Mouse (Mus musculus) left cerebral cortex, postnatal 10 days (tissue): ENCODE results near the gene Tmem123. TPM values are rescaled to one million over a fixed set of nuclear protein-coding genes. Genes with fewer than 3 reads are reported as not detected.

Experiments
- DNase-seq, 2 experiments: peaks; one replicate each; pipeline ENCODE4 v3.0.0; 2021 to 2022; ENCODE audit warnings: low spot score in 2 of 2, mixed read lengths in 1 of 2; ENCODE audit errors: extremely low spot score in 1 of 2
- intact Hi-C: fragments of 180-260 bp; cut with DNase I; formaldehyde crosslinking; loops from one replicate; pipeline ENCODE4 v1.15.1; 2025
- total RNA-seq, 2 experiments: library from RNA; stranded (reverse); gene quantifications; 2 replicates each; pipeline ENCODE4 v1.2.3; 2021

Gene Tmem123
- total RNA-seq, 2 experiments from 2014 or later: 7.8 to 9.2 TPM

DNA sequence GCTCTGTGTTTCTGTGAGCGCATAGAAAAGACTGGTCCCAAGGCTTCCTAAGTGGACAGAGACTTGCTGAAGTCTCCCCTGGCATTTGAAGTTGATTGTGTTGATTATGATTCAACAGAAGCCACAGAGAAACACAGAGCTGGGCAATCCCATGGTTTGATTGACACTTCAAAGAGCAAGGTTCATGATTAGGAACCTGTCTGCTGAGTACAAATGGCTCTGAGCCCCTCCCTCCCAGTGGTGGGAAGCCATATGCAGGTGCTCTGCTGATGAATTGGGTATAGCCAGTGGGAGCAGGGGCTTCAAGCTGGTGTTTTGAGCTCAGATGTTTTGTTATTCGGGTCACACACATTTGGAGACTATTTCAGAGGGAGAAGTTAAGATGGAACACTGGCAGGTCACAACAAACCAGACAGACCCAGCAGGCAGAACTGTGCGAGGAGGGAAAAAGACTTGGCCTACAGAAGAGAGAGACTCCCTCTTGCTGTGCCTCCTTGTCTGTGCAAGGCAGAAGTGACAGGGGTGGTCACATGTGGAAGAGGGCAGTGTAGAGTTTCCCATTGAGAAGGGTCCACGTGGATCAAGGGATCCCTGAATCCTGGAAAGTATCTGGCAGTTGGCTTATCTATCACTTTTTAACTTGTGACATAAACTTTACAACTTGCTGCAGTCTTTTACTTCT lies 9.1 kb downstream of the Tmem123 start:
- intact Hi-C loops: no loop called here
- DNase-seq: no peak

DNA sequence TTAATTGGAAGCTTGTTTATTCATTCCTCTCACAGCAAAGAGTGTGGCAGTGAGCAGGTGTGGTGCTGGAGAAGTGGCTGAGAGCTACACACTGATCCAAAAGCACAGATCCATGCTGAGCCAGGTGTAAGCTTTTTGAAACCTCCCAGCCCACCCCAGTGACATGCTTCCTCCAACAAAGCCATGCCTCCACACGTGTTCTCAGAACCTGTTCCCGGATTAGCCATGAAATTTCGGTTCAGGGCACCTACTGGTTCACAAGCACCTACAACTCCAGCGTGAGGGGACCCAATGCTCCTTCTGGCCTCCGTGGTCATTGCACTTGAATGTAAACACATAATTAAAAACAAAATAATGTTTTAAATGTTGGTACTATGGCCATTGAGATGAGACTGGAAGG lies 9.8 kb downstream of the Tmem123 start:
- DNase-seq: no peak
- intact Hi-C loops: no loop called here

DNA sequence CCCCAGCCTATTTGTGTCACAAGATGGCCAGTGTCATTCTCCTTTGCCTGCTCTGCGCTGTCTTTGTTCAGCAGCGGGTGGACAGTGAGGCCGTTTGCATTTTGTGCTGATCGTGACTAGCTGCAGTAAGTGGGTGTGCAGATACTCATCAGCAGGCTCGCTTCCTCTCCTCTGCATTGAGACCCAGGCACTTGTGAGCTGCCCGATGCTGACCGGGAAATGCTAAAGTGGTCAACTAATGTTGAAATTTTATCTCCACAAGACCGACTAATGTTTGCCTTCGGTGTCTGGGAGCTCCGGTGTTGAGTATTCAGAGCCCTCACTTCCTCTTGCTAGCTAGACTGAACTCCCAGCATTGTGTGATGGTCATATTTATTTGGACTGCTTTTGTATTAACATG lies 10.7 kb downstream of the Tmem123 start:
- no peak for DNase-seq
- intact Hi-C loops: no loop called here

DNA sequence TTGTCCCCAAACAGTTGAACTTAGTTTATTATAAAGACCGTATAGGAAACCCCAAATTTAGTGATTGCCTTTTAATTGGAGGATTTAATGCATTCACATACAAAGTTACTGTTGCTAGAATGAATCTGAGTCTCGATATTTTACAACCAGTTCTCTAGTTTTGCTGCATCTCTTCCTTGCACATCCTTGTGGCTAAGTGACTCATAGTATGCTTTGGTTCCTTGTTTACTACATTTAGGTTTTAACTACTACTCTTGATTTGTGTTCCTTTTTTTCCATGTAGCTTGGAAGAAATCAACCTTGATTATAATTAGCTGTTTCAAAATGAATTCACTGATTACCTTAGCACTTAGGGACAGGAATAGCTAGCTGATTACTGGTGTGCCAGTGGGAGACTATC lies 11.2 kb downstream of the Tmem123 start:
- DNase-seq: no peak
- intact Hi-C loops: no loop called here

DNA sequence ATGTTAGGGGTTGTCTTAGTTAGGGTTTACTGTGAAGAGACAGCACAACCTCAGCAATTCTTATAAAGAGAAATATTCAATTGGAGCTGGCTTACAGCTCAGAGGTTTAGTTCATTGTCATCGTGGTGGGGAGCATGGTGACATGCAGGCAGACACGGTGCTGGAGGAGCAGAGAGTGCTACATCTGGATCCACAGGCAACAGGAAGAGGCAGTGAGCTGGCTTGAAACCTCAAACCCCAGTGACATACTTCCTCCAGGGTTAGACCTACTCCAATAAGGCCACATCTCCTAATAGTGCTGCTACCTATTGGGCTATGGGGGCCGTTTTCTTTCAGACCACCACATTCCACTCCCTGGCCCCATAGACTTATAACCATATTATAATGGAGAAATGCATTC lies 12.1 kb downstream of the Tmem123 start:
- intact Hi-C loops: no loop called here
- DNase-seq: no peak

DNA sequence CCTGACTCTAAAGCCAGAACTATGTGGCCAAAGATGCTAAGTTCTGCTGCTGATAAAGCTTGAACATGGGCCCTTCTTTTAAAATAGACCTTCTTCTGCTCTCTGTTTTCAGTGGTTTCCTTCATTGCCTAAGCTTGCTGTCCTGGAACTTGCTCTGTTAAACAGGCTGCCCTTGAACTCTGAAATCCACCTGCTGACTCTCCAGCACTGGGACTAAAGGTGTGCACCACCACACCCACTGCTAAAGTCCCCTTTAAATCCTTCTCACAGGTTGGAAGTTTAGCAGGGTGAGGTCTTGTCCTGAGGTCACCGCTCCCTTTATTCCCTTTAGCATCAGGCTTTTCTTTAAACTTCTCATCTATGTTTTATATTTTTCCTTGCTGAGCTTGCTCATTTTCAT lies 13.1 kb downstream of the Tmem123 start:
- intact Hi-C loops: no loop called here
- no peak for DNase-seq

DNA sequence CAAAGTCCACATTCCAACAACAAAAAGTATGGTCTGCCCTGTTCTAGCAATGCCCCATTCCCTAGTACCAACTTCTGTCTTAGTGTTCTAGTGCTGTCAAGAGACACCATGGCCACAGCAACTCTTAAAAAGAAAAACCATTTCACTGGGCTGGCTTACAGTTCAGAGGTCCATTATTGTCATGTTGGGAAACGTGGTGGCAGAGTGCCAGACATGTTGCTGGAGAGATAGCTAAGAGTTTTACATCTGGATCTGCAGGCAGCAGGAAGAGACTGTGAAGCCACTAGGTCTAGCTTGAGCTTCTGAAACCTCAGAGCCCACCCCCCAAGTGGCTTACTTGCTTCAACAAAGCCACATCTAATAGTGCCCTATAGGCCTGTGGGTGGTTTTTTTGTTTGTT lies 13.8 kb downstream of the Tmem123 start:
- intact Hi-C loops: no loop called here
- DNase-seq: no peak

DNA sequence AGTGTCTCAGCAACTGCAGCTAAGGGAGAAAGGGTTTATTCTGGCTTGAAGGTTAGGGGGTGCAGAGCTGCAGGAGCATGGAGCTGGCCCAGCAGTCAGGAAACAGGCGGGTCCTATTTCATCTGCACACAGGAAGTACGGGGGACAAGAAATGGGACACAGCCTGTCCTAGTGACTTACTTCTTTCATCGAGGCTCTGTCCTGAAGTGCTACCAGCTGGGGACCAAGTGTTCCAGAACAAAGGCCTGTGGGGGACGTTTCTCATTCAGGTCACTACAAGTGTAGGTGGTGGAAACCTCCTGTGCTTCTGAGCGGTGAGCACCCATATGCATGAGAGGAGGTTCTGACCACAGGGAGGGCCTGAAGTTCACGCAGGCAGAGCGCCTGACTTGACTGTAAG lies 14.9 kb downstream of the Tmem123 start:
- no peak for DNase-seq
- intact Hi-C loops: no loop called here

DNA sequence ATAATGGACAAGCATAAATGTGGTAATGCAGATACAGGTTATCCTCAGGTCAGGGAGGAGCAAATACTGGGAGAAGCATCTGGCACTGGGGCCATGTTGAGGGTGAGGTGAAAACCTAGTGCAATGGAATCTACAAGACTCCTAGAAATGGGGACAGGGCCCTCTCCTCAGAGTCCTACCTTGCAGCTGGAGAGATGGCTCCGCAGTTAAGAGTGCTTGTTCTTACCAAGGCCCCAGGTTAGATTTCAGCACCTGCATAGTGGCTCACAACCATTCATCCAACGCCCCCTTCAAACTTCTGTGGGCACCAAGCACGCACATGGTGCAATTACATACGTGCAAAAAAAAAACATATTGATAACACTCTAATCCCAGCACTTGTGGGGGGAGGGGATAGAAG lies 15.9 kb downstream of the Tmem123 start:
- intact Hi-C loops: no loop called here
- DNase-seq: no peak

DNA sequence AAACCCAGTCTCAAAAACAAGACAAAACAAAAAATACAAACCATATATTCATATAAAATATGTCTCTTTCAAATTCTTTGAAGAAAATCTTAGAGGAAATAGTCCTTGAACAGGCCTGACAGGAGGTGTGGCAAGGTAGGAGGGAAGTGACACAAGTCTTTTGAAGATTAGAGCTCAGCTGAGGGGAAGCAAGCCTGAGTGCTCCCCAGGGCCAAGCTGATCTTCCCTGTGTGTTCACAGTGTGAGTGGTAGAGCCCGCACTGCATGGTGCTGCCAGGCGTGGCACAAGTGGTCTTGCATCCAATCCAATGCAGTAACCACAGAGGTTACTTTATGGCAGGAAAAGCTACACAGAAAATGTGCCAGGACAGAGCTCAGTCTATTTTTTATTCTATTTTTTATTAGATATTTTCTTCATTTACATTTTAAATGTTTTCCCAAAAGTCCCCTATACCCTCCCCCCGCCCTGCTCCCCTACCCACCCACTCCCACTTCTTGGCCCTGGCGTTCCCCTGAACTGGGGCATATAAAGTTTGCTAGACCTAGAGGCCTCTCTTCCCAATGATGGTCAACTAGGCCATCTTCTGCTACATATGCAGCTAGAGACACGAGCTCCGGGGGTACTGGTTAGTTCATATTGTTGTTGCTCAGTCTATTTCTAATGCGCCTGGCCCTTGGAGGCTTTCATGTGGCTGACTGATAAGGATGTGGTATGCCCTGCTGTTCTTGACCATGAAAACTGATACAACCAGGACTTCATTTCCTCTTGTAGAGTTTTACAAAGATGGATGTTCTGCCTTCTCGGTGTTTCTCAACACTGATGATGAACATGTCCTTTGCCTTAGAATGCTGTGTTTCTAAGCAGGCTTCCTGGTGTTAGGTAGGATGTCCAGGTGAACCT lies 16.7 kb downstream of the Tmem123 start:
- intact Hi-C loops: no loop called here
- DNase-seq: no peak

DNA sequence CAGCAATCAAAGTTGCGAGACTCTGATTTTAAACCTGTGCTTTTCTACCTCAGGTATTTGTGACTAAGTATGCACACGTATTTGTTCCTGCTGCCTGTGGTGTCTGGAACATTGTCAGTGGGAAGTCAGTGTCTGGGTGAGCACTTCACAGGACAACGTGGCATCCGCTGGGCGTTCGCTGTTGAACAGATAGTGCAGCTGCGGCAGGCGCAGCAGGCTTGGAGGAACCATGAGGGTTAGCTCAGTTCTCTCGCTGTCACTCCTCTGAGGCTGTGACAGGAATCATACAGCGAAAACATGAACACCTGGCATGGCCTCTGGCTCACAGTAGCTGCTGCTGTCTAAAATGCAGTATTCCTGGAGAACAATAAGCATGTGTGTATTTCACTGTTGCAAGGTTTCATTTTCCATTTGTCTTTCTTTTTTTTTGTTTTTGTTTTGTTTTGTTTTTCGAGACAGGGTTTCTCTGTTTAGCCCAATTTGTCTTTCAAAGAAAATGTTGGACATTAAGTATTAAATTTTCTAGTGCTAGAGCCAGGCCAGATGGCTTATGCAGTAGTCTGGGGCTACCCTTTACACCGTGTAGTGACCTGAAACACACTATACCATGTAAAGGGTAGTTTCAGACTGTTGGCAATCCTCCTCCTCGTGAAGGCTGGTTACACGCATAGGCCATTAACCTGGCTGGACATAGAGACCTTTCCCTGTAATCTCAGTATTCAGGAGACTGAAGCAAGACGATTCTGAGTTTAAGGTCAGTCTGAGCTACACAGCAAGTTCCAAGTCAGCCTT lies 20.2 kb downstream of the Tmem123 start:
- intact Hi-C loops: no loop called here
- DNase-seq: no peak

DNA sequence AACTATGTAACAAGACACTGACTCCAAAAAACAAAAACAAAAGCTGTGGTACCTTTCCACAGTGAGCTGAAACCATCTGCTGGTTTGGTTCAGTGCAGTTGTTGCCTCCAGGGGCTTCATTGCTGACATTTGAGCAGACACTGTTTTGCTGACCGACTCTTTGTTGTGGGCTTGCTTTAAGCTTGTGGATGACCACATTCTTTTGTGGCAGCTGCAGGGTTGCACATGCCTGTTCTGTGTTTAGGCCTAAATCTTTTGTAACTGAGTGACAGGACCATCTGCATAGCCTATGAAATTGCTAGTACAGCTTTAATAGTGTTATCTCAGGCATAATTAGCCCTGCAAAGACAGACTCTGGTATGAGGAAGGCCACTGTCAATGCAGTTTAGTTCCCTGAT lies 20.8 kb downstream of the Tmem123 start:
- no peak for DNase-seq
- intact Hi-C loops: no loop called here

DNA sequence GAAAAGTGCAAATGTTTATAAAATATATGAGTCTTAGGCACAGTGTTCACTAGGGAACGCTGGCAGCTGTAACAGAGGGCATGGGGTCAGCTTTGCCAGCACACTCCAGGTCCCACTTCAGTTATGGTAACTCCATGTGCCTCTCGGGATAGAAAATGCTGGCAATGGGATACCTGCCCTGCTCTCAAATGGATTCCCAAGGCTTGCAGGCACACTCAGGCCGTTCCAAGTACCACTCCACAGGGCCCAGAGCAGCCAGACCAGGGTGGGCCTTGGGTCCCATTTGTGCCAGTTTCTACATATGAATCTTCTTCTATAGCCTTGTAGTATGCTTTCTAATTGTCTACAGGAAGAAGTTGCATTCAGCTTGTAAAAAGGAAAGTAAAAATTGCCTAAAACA lies 21.6 kb downstream of the Tmem123 start:
- intact Hi-C loops: no loop called here
- no peak for DNase-seq

DNA sequence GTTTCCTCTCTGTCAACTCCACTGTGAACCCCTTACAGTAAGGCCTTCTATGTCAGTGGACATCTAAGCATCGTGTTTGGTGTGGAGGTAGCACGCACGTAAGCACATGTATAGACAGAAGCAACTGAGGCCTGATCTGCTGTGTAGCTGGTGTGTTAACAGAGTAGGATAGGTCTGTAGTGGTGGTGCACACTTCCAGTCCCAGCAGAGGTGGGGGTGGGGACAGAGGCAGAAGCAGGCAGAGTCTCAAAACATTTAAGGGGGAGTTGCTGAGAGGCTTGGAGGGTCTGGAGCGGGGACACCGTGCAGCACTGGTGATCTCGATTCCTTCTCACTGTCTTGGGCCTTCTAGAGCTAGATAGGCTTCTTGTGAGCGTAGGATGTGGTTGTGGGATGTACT lies 22.2 kb downstream of the Tmem123 start:
- no peak for DNase-seq
- intact Hi-C loops: no loop called here

DNA sequence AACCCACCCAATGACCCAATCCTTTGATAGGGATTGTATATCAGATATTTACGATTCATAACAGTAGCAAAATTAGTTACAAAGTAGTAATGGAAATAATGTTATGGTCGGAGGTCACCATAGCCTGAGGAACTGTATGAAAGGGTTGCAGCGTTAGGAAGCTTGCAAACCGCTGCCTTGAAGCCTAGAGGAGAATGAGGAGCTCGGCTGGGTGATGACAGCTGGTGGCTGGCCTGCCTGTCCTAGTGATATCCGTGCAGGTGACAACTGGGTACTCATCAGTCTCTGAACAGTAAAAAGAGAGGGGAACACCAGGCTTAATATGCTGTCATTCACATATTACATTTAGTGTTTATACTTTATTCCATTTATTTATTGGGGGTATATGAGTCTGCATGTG lies 24.6 kb downstream of the Tmem123 start:
- DNase-seq: no peak
- intact Hi-C loops: no loop called here

DNA sequence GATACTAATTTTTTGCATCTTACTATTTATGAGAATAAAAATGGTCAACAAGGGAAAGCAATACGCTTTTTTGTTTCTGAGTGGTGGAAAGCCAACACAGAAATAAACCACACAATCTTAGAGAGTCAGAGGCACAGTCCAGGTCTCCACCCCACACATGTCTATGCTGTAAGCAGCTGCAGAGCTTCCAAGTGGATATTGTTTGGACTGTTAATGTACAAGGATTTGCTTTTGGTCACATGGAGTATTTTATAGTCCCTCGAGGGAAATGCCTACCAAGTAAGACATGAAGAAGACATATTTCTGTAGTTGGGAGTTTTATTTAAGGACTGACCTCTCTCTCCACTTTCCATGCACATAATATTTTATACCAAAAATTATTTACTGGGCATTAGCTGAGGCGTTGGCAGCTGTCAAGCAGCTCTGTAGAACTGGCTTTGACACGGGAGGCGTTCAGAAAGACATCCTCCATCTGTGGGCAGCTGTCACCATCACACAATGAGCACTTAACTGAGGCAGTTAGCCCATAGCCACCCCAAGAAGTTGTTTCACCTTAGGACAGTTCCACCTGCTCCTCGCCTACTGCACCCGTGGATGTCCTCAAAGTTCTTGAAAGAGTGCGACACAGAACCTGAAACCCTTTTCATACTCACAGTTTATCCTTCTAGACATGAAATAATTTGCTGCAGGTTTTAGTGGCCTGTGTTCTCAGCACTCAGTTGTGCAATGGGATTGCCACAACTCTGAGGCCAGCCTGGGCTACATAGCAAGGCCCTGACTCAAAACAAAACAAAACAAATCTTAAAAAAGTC lies 26.1 kb downstream of the Tmem123 start:
- no peak for DNase-seq
- intact Hi-C loops: no loop called here

DNA sequence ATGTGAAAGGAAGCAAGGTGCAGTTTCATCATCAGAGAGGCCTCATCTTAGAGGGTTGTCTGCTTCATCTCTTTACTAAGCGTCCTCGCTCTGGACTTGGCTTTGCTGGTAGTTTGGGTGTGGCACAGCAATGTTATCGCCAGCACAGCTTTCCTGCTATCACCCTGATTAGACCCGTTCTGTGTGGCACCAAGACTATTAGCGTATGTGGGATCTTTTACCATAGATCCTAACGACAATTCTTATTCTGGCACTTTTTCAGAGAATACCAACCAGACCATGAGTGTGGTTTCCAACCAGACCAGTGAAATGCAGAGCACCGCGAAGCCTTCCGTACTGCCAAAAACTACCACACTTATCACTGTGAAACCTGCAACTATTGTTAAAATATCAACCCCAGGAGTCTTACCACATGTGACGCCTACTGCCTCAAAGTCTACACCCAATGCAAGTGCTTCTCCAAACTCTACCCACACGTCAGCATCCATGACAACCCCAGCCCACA lies 26.8 kb downstream of the Tmem123 start:
- intact Hi-C loops: no loop called here
- DNase-seq: no peak

DNA sequence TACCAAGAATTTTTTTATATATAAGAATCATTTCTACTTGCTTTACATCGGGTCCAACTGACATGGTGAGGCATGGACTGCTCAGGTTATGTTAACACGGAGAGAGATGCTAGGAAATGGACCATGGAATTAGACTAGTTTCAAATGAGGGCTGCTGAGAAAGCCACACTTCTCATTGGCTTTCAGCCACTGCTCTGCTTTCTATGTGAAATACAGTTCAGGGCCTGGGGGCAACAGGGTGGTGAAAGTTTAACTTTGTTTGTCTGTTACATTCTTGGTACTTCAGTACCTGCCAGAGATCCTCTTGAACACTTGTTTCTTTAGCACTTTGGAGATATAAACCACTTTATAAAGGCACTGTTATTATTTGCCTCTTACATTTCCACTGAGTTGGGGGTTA lies 29.7 kb downstream of the Tmem123 start:
- no peak for DNase-seq
- intact Hi-C loops: no loop called here

DNA sequence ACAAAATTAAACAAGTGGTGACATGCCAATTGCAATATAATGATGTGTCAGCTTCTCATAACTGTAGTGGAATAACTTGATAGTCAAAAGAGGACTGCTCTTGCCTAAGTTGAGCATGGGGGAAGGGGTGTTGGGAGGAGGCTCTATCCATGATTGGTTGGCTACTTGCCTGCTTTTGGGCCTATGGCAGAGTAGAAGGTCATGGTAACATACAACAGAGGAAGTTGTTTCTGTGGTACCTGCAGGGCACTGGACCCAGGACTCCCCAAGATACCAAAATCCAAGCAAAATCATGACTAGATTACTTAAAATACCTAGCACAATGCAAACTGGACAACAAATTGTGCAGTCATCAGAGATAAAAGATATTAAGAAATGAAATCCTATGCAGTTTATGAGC lies 31.7 kb downstream of the Tmem123 start:
- intact Hi-C loops: no loop called here
- DNase-seq: no peak
